Mouse (Mus musculus) neural tube, embryonic 12.5 days (tissue): ENCODE results near the gene Mgat1. TPM values are rescaled to one million over a fixed set of nuclear protein-coding genes. Genes with fewer than 3 reads are reported as not detected.
"Not testable (repeated sequence)": the region's sequence is repeated elsewhere in the genome, so short reads cannot be mapped to it uniquely, and the experiment has no call there.

Experiments used
- ATAC-seq: fragments of 200-750 bp; cut with Nextera tagmentation; 2 replicates; pipeline ENCODE4 v1.8.0; 2017; ENCODE audit warnings: low read depth, mild to moderate bottlenecking, moderate TSS enrichment, moderate library complexity; ENCODE audit not compliant: low FRiP score
- H3K27ac ChIP-seq: fragments of 300-500 bp; sonication (generic); 2 replicates; pipeline ENCODE4 v1.5.1; 2016
- H3K27me3 ChIP-seq: fragments of 300-500 bp; sonication (generic); replicated peaks from 2 replicates; pipeline ENCODE4 v1.6.1; 2016; ENCODE audit warnings: mild to moderate bottlenecking
- H3K36me3 ChIP-seq: fragments of 300-500 bp; sonication (generic); 2 replicates; pipeline ENCODE4 v1.6.1; 2016; ENCODE audit warnings: mild to moderate bottlenecking
- H3K4me1 ChIP-seq: fragments of 300-500 bp; sonication (generic); 2 replicates; pipeline ENCODE4 v1.6.1; 2016
- H3K4me2 ChIP-seq: fragments of 300-500 bp; sonication (generic); replicated peaks from 2 replicates; pipeline ENCODE4 v1.6.1; 2016; ENCODE audit warnings: mild to moderate bottlenecking
- H3K4me3 ChIP-seq: fragments of 300-500 bp; sonication (generic); 2 replicates; pipeline ENCODE4 v1.5.1; 2016
- H3K9ac ChIP-seq: fragments of 300-500 bp; sonication (generic); 2 replicates; pipeline ENCODE4 v1.6.1; 2016; ENCODE audit warnings: mild to moderate bottlenecking
- H3K9me3 ChIP-seq: fragments of 300-500 bp; sonication (generic); 2 replicates; pipeline ENCODE4 v1.6.1; 2016; ENCODE audit warnings: mild to moderate bottlenecking
- WGBS: fragments of 180-500 bp; shearing (Covaris S2); methylation state at CpG from one replicate; pipeline ENCODE4 v1.1.7; 2016; 5-methylcytosine and 5-hydroxymethylcytosine counted together
- polyA plus RNA-seq: library from polyadenylated mRNA; unstranded; fragments of >200 nt; fragmentation: Nextera tagmentation; extraction: Ambion mirVana; gene quantifications from 2 replicates; pipeline ENCODE4 v1.2.1, GENCODE M21; 2016

The Mgat1 gene
- polyA plus RNA-seq, 1 experiment from 2014 or later: 36.7 TPM

GRCm38 (mm10) chr11:49270368-49270767 lies 26.4 kb downstream of the Mgat1 start:
- Histone ChIP-seq H3K27ac (no peak overlapping the region), H3K27me3 (no peaks in the 10 kb centered on the region), H3K4me1 (peaks cover 6% of the 10 kb centered on the region), H3K4me2 (no peak overlapping the region), H3K9ac (no peak overlapping the region), H3K9me3 (no peaks in the 10 kb centered on the region), H3K4me3 (no peak overlapping the region), H3K36me3 (no peaks in the 10 kb centered on the region)
- ATAC-seq: no peak
- WGBS: 93% methylated on average over 4 of the region's 4 CpGs

GRCm38 (mm10) chr11:49271334-49271733 lies 27.3 kb downstream of the Mgat1 start:
- Histone ChIP-seq H3K9me3 (no peaks in the 10 kb centered on the region), H3K27ac (no peak overlapping the region), H3K27me3 (no peaks in the 10 kb centered on the region), H3K4me1 (peaks cover 6% of the 10 kb centered on the region), H3K4me3 (no peak overlapping the region), H3K4me2 (no peak overlapping the region), H3K9ac (no peak overlapping the region), H3K36me3 (no peaks in the 10 kb centered on the region)
- ATAC-seq: no peak
- 30% methylated on average over 7 of the region's 7 CpGs for WGBS

GRCm38 (mm10) chr11:49273834-49274519 lies 30.0 kb downstream of the Mgat1 start:
- no peak overlapping the region for H3K4me2 ChIP-seq
- no peak overlapping the region for H3K9ac ChIP-seq
- no peaks in the 10 kb centered on the region for H3K9me3 ChIP-seq
- peaks cover 6% of the 10 kb centered on the region for H3K4me1 ChIP-seq
- ATAC-seq: peak; percentile 42; the same call in 1 of the 2 replicates
- no peak overlapping the region for H3K27ac ChIP-seq
- H3K4me3 ChIP-seq: no peak overlapping the region
- no peaks in the 10 kb centered on the region for H3K36me3 ChIP-seq
- H3K27me3 ChIP-seq: no peaks in the 10 kb centered on the region
- WGBS: 53% methylated on average over 11 of the region's 11 CpGs

GRCm38 (mm10) chr11:49278222-49278621 lies 34.2 kb downstream of the Mgat1 start, which contains the start of gene Olfr1393:
Gene Olfr1393 (plus strand): TSS chr11:49278304.
- no peaks in the 10 kb centered on the region for H3K27me3 ChIP-seq
- no peak within 1 kb of the TSS for H3K9ac ChIP-seq
- no peak within 1 kb of the TSS for H3K4me3 ChIP-seq
- peaks cover 6% of the 10 kb centered on the region for H3K4me1 ChIP-seq
- no peaks in the 10 kb centered on the region for H3K36me3 ChIP-seq
- no peak for ATAC-seq
- H3K27ac ChIP-seq: no peak within 1 kb of the TSS
- 80% methylated on average over 3 of the region's 3 CpGs for WGBS
- H3K9me3 ChIP-seq: no peaks in the 10 kb centered on the region
- no peak within 1 kb of the TSS for H3K4me2 ChIP-seq

- not testable (repeated sequence) for H3K27me3 ChIP-seq, H3K27ac ChIP-seq, H3K9me3 ChIP-seq, H3K36me3 ChIP-seq, H3K4me1 ChIP-seq, H3K9ac ChIP-seq, H3K4me3 ChIP-seq, H3K4me2 ChIP-seq, ATAC-seq
- 66% methylated on average over 1 of the region's 1 CpGs for WGBS
Observed at GRCm38 (mm10) chr11:49284982-49285381, 41.0 kb downstream of the Mgat1 start, which contains the start of gene Olfr1392. Gene Olfr1392 (plus strand): TSS chr11:49285282.

GRCm38 (mm10) chr11:49287251-49287650 lies 43.3 kb downstream of the Mgat1 start:
- Histone ChIP-seq H3K4me1 (no peaks in the 10 kb centered on the region), H3K27me3 (no peaks in the 10 kb centered on the region), H3K4me3 (no peak overlapping the region), H3K4me2 (no peak overlapping the region), H3K36me3 (no peaks in the 10 kb centered on the region), H3K9ac (no peak overlapping the region), H3K9me3 (no peaks in the 10 kb centered on the region), H3K27ac (no peak overlapping the region)
- WGBS: 86% methylated on average over 2 of the region's 2 CpGs
- ATAC-seq: no peak

GRCm38 (mm10) chr11:49292777-49293176 lies 48.8 kb downstream of the Mgat1 start:
- ATAC-seq: no peak
- no peaks in the 10 kb centered on the region for H3K9me3 ChIP-seq

GRCm38 (mm10) chr11:49304441-49304840 lies 60.5 kb downstream of the Mgat1 start, which contains the start of gene Olfr10:
Gene Olfr10 (plus strand): TSS chr11:49304741.
- H3K27ac ChIP-seq: no peak within 1 kb of the TSS
- H3K4me2 ChIP-seq: no peak within 1 kb of the TSS
- ATAC-seq: no peak
- no peak within 1 kb of the TSS for H3K4me3 ChIP-seq
- H3K9ac ChIP-seq: no peak within 1 kb of the TSS
- H3K27me3 ChIP-seq: no peaks in the 10 kb centered on the region
- H3K4me1 ChIP-seq: no peaks in the 10 kb centered on the region
- no peaks in the 10 kb centered on the region for H3K36me3 ChIP-seq
- no peaks in the 10 kb centered on the region for H3K9me3 ChIP-seq

More at GRCm38 (mm10) chr11:49292777-49293176, 48.8 kb downstream of the Mgat1 start:
- H3K4me1 ChIP-seq: no peaks in the 10 kb centered on the region
- no peak overlapping the region for H3K4me2 ChIP-seq
- H3K36me3 ChIP-seq: no peaks in the 10 kb centered on the region
- H3K4me3 ChIP-seq: no peak overlapping the region
- no peak overlapping the region for H3K9ac ChIP-seq
- H3K27me3 ChIP-seq: no peaks in the 10 kb centered on the region
- WGBS: 66% methylated on average over 3 of the region's 3 CpGs
- no peak overlapping the region for H3K27ac ChIP-seq

GRCm38 (mm10) chr11:49308547-49308946 lies 64.6 kb downstream of the Mgat1 start:
- not testable (repeated sequence) for H3K4me3 ChIP-seq, H3K27me3 ChIP-seq, H3K4me1 ChIP-seq, H3K27ac ChIP-seq, H3K9me3 ChIP-seq, H3K4me2 ChIP-seq, H3K9ac ChIP-seq, H3K36me3 ChIP-seq, ATAC-seq
- 85% methylated on average over 5 of the region's 5 CpGs for WGBS

Other genes with a start within 250 kb of the Mgat1 start
- 0.24 and 0.27 TPM in 2 replicates for gene 9930111J21Rik2, start 192.9 kb upstream of the Mgat1 start, polyA plus RNA-seq
- not detected in 2 replicates for gene Tgtp2, start 180.0 kb upstream of the Mgat1 start, polyA plus RNA-seq
- gene Ifi47, start 167.6 kb upstream of the Mgat1 start, polyA plus RNA-seq: 0.48 and 0.61 TPM in 2 replicates
- not detected in 2 replicates for gene Olfr1396, start 129.3 kb upstream of the Mgat1 start, polyA plus RNA-seq
- not detected in 2 replicates for gene Olfr1395, start 101.9 kb upstream of the Mgat1 start, polyA plus RNA-seq
- not detected in 2 replicates for gene Olfr1394, start 89.8 kb upstream of the Mgat1 start, polyA plus RNA-seq
- gene Btnl9, start 57.0 kb upstream of the Mgat1 start, polyA plus RNA-seq: 0.04 and 0.39 TPM in 2 replicates
- gene Zfp62, start 40.9 kb upstream of the Mgat1 start, polyA plus RNA-seq: 49.5 and 61.0 TPM in 2 replicates
- 0.06 TPM in 1 of 2 replicates, not detected in the other for gene Olfr1393, start 34.1 kb downstream of the Mgat1 start, polyA plus RNA-seq
- gene Olfr1392, start 41.1 kb downstream of the Mgat1 start, polyA plus RNA-seq: 0.20 TPM in 1 of 2 replicates, not detected in the other
- gene Olfr10, start 60.5 kb downstream of the Mgat1 start, polyA plus RNA-seq: not detected in 2 replicates
- gene Olfr1391, start 78.6 kb downstream of the Mgat1 start, polyA plus RNA-seq: not detected in 2 replicates
- gene Olfr1390, start 91.0 kb downstream of the Mgat1 start, polyA plus RNA-seq: not detected in 2 replicates
- gene Olfr1389, start 178.9 kb downstream of the Mgat1 start, polyA plus RNA-seq: not detected in 2 replicates
- gene Olfr1388, start 192.4 kb downstream of the Mgat1 start, polyA plus RNA-seq: 0.06 TPM in 1 of 2 replicates, not detected in the other
- not detected in 2 replicates for gene Olfr1387, start 211.2 kb downstream of the Mgat1 start, polyA plus RNA-seq
- gene Olfr1386, start 220.9 kb downstream of the Mgat1 start, polyA plus RNA-seq: not detected in 2 replicates
- not detected in 2 replicates for gene Olfr1385, start 244.9 kb downstream of the Mgat1 start, polyA plus RNA-seq